Mouse (Mus musculus) lung, postnatal 10 days (tissue): Measurements from ENCODE around the gene Lilra6.
"Not testable (repeated sequence)": the region's sequence is repeated elsewhere in the genome, so short reads cannot be mapped to it uniquely, and the experiment has no call there.

Source experiments
- DNase-seq: peaks from one replicate; pipeline ENCODE4 v3.0.0; 2021

Lilra6 gene

DNA sequence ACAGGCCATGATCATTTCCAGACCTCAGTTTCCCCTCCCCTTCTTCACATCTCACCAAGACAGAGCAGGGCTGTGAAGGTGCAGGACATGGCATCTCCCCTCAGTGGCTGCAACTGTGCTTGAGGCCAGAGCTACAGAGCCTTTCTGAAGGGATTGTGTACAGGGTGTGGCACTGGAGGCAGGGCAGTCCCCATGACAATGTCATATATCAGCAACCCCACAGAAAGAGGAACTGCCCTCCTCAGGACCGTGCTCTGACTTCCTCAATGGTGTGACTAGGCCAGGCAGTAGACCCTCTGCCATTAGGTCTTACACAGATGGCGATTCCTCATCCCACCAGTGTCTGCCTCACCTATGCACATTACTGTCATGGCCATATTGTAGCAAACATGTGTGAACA lies at the start of gene Lilra6:
TSS of gene Lilra6 (minus strand) at position 117 of the 400 bp plus-strand sequence.
- not testable (repeated sequence) for DNase-seq

DNA sequence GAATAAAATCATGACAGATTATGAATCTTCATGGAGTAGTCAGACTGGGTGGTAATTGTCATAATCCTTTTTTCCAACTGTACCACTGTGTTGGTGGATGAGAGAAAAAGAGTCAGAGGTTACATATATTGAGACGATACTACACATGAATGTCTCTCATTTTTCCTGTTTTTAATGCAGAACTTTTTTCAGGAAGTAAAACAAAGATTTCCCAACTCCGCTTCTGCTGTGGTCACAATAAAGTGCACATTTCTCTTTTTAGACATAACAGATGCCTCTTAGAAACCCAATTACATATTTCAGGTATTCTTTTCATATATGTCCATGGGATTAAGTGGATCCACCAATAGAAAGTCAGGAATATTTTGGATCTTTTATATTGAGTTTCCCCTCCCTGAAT lies 46.7 kb upstream of the Lilra6 start:
- no peak for DNase-seq

DNA sequence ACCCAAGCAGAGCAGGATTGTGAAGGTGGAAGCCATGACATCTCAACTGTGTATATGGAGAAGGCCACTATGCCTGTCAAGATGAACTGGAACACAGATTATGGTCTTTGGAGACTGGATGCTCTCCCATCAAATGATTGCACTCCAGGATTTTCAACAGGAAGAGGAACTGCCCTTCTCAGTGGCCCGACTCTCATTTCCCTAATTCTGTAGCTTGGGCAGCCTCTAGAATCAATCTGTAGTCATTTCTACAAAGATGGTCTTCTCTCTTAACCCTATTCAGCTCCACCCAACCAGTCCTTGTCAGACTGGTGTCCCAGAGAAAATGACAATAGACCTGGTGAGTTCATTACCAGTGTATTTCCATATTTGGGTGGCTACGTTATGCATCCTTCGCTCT lies 42.1 kb upstream of the Lilra6 start:
- no peak for DNase-seq

DNA sequence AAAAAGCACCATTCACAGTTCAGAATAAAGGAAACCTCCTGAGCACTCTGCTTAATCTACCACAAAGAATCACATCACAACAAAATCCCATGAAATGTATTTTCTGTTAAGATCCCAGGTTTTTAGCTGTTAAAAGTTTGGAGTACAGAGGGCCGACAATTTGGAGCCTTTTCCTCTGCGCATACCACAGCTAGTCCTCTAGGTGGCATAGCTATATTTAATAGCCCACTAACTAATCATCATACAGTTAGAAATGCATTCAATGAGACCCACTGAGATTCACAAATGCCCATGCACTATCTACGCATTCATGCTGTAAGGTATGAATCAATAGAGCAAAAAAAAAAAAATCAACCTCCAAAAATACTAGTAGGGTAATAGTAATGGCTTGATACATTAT lies 33.9 kb upstream of the Lilra6 start:
- DNase-seq: no peak

DNA sequence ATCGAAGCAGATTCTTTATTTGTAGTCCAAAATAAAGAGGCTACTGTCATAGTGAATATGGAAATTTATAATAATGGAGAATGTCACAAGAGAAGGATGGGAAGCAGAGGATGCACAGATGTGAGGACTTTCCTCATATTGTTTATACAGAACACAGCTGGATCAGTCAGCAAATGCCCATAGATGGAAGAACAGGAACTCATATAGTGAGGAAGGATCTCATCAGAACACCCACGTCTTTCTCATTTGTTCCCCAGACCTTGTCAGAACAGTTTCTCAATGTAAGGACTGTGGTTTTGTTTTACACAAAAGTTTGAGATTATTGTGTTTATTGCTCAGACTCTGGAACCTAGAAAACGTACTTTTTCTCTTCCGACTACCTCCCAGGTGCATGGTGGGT lies 32.9 kb upstream of the Lilra6 start:
- no peak for DNase-seq

DNA sequence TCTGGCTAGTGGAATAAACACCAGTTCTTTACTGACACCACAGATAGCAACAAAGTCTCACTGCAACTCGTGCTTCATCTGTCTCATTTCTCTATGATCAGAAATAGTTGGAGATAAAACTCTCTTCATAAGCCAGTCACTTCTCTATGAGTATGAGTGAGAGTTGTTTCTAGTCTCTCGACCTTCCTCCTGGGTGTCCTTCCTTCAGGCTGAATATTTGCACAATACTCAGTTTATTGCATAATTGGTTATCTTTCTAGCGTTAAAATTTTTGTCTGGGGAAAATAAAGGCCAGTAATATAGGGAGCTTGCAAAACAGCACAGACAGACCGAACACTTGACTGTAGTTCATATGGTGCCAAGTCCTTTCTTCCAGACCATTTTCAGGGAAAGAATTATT lies 30.8 kb upstream of the Lilra6 start:
- no peak for DNase-seq

DNA sequence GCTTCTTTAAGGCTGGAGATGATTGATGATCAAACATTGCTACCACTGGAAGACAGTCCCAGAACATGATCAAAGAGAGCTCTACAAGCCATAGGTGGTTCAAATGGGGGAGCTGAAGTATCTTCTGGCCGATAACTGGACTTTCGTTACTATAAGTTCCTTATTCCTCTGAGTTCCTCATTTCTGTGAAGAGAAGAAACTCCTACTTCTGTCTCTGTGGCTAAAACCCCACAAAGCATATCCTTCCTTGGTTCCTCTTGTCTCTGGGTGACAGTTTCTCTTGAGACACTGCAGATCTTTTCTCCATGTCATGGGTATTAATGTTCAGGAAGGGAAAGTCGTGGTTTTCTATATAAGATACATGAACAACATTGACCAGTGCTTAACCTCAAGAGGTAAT lies 25.6 kb upstream of the Lilra6 start:
- no peak for DNase-seq

DNA sequence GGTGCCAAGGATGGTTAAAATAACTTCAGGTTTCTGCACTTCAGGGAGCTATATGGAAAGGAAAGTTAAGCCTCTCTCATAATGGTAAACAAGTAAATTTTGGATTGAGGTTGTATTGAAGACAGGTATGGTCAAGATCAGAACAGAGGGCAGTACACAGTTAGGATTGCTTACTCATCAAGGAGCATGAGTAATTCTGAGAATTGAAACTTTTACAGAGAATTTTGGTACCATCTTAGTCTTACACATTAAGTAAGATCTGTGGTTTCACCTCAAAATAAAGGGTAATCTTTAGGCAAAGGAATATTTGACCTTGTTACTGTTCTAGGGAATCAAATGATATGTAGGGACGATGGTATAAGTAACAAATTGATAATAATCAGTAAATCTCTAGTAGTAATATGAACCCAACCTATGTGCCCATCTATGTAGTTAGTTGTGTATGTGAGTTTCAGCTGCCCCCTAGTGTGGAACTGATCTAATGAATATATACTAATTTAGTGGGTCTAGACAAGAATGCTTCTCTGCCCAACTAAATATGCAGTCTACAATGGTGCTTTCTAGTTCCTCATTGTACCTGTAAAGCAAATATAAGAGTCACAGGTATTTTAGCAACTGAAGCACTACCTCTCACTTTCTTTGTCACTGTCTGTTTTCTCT lies 24.7 kb upstream of the Lilra6 start:
- no peak for DNase-seq

DNA sequence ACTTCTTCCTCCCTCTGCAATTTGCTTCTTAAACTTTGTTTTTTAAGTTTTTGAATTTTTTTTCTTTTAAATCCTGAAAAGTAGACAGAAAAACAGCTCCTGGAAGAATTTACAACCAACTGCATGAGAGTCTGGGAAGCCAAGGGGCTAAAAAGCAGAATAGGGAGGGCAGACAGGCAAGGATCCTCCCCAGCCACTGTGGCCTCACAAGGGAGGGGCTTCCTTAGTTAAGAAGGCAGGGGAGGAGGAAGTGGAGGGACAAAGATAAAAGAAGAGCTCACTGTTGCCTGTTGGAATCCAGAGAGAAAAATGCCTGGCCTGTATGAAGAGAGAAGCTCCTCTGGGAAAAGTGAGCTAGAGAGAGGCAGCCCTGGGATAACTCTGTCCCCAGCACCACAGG lies 20.2 kb upstream of the Lilra6 start:
- DNase-seq: not testable (repeated sequence)

DNA sequence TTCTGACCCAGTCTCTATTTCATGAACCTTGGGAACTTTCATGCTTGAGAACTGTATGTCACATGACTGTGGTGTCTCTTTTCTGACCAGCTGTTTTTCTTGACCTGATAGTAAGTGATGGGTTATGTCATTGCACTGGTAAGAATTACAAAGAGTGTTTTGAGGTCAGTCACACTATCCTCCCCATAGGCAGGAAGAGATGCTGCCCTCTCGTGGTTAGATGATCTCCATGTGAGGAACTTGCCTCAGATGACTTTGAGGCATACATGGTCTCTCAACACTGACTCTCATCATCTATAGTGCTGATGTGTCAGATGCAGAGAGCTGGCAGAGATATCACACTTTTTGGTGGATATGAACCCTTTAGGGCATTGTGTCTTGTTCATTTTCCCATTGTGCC lies 11.6 kb downstream of the Lilra6 start:
- DNase-seq: no peak

DNA sequence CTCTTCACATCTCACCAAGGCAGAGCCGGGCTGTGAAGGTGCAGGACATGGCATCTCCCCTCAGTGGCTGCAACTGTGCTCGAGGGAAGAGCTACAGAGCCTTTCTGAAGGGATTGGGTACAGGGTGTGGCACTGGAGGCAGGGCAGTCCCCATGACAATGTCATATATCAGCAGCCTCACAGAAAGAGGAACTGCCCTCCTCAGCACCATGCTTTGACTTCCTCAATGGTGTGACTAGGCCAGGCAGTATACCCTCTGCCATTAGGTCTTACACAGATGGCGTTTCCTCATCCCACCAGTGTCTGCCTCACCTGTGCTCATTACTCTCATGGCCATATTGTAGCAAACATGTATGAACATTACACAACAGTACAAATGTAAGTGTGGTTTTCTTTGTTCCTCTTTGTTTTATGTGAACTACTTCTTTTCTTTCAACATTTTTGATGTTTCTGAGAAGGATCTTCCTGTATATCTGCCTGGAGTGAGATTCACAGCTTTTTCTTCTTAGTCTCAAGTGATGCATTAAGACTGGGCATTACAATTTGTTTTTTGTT lies 17.2 kb downstream of the Lilra6 start, which contains the start of gene Gm14548:
TSS of gene Gm14548 (minus strand) at position 85 of the 555 bp plus-strand sequence.
- DNase-seq: not testable (repeated sequence)

DNA sequence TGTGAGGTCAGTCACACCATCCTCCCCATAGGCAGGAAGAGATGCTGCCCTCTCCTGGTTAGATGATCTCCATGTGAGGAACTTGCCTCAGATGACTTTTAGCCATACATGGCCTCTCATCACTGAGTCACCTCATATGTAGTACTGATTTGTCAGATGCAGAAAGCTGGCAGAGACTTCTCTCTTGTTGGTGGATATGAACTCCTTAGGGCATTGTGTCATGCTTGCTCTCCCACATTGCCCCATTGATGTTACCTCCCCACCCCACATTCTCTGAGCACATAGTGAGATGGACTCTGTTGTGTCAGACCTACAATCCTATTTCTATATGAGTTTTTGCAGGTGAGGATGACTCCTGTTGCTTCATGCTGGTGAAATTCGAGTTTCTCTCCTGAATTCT lies 40.3 kb downstream of the Lilra6 start:
- DNase-seq: not testable (repeated sequence)
